Mouse (Mus musculus): ENCODE measurements around the gene Cacna2d4.
"Not testable (repeated sequence)": the region's sequence is repeated elsewhere in the genome, so short reads cannot be mapped to it uniquely, and the experiment has no call there.

Cacna2d4 gene

GRCm38 (mm10) chr6:119338121-119338912, 102.0 kb downstream of the Cacna2d4 start:
- no peak for DNase-seq (ENCODE audit: low read depth in 2 of 2, low spot score in 2 of 2)

- DNase-seq (ENCODE audit: low read depth in 2 of 2, low spot score in 2 of 2) = no peak
These were observed 105.1 kb downstream of the Cacna2d4 start for GRCm38 (mm10) chr6:119341409-119341808.

- no peak for DNase-seq (ENCODE audit: low read depth in 2 of 2, low spot score in 2 of 2)
These were observed 109.9 kb downstream of the Cacna2d4 start for GRCm38 (mm10) chr6:119346257-119346656.

DNA sequence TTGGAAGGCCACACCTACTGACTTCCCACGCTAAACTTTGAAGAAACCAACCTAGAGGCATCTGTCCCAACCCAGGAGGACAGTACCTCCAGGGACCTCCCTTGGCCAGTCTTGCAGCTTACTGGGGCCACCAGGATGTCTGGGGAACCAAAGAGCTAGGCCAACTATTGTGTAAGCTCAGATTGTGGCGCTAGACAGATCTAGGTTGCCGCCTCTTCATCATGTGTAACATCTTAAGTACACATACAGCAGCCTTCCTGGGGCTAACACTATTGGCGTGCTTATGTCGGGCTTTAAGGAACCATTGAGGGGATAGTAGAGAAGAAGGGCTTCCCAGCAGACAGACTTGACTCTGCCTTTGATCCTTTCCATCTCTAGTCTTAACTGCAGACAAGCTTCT, 111.5 kb downstream of the Cacna2d4 start:
- DNase-seq (ENCODE audit: low read depth in 2 of 2, low spot score in 2 of 2) = no peak

- peak; percentile 61 to 76 for DNase-seq (ENCODE audit: low read depth in 2 of 2, low spot score in 2 of 2)
These were observed 111.9 kb downstream of the Cacna2d4 start for GRCm38 (mm10) chr6:119348234-119348633.

DNA sequence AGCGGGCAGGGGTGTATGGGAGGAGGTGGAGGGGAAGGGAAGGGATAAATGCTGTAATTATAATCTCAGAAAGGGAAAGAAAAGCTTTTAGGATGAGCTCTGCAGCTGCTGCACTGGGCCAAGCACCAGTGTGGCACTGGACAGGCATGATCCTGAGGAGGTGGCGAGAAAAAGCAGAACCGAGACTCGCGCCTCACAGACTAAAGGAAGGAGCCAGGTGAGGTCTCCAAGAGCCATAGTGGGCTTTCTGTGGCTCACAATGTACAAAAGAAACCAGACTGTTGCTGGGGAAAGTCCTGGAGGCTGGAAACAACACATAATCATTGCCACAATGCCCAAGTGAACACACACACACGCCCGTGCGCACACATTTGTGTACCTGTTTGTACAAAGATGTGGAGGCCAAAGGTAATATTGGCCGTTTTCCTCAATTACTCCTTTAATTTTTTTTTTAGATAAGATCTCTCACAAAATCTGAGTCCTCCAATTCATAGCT, 114.4 kb downstream of the Cacna2d4 start:
- no peak for DNase-seq (ENCODE audit: low read depth in 2 of 2, low spot score in 2 of 2)

GRCm38 (mm10) chr6:119351656-119352055, 115.3 kb downstream of the Cacna2d4 start:
- DNase-seq (ENCODE audit: low read depth in 2 of 2, low spot score in 2 of 2) = no peak

GRCm38 (mm10) chr6:119352501-119352900, 116.2 kb downstream of the Cacna2d4 start:
- DNase-seq (ENCODE audit: low read depth in 2 of 2, low spot score in 2 of 2) = no peak

GRCm38 (mm10) chr6:119358020-119358571, 121.8 kb downstream of the Cacna2d4 start:
- no peak for DNase-seq (ENCODE audit: low read depth in 2 of 2, low spot score in 2 of 2)

DNA sequence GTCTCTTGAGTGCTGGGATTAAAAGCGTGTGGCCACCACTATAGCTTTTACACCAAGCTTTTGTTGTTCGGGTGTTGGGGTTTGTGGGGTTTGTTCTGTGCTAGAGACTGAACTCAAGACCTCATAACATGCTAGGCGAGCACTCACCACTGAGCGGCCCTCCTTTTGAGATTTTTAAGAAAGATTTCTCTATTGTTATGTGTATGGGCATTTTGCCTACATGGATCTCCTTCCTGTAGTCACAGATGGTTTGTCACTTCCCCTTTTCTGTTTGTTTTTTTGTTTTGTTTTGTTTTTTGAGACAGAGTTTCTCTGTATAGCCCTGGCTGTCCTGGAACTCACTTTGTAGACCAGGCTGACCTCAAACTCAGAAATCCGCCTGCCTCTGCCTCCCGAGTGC, 123.9 kb downstream of the Cacna2d4 start:
- not testable (repeated sequence) for DNase-seq (ENCODE audit: low read depth in 2 of 2, low spot score in 2 of 2)

GRCm38 (mm10) chr6:119360925-119361702, 124.8 kb downstream of the Cacna2d4 start:
- DNase-seq (ENCODE audit: low read depth in 2 of 2, low spot score in 2 of 2) = no peak

GRCm38 (mm10) chr6:119363593-119363992, 127.3 kb downstream of the Cacna2d4 start:
- no peak for DNase-seq (ENCODE audit: low read depth in 2 of 2, low spot score in 2 of 2)

GRCm38 (mm10) chr6:119366800-119367199, 130.5 kb downstream of the Cacna2d4 start:
- DNase-seq (ENCODE audit: low read depth in 2 of 2, low spot score in 2 of 2) = not testable (repeated sequence)

GRCm38 (mm10) chr6:119367382-119367781, 131.1 kb downstream of the Cacna2d4 start:
- no peak for DNase-seq (ENCODE audit: low read depth in 2 of 2, low spot score in 2 of 2)

- no peak for DNase-seq (ENCODE audit: low read depth in 2 of 2, low spot score in 2 of 2)
These were observed 135.3 kb downstream of the Cacna2d4 start for GRCm38 (mm10) chr6:119371624-119372023.

DNA sequence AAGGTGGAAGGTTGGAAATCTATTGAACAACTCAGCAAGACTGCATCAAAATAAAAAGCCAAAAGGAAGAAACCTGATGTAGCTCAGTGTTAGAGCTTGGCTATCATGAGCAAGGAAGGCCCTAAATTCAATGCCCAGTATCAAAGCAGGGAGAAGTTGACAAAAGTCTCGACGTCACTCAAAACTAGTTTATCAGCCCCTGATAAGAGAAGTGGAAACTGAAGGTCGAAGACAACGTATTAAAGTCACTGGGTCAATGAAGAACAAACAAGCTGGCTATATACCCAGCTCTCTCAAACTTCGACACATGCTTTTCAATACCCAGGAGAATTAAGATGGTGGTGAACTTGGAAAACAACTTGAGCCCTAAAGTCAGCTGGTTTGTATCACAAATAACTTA, 135.9 kb downstream of the Cacna2d4 start:
- DNase-seq (ENCODE audit: low read depth in 2 of 2, low spot score in 2 of 2) = no peak

DNA sequence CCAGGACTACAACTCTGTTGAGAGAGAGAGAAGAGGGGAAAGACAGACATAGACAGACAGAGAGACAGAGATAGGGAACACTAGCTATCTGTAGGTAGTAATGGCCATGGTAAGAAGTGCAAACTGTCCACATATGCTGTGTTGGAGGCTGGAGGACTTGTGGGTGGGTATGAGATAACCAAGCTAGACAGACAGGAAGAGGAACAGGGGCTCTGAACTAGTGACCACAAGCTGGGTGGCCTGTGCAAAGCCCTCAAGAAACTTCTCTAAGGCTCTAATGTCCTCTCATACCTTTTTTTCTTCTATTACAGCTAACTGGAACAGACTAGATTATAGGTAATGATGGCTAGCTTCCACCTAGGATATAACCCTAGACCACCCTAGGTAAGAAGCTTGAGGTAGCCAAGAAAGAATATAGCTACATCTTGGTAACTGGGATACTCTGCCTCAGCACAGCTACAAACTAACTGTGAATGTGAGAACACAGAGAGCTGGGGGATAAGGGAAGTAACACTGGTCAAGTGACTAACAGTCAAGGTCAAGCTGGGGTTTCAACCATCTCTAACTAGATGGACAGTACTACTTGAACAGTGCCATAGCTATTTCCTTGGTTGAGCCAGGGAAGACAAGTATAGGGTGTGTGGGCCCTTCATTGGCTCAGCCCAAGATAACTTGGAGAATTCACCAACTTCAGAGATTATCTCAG, 136.8 kb downstream of the Cacna2d4 start:
- no peak for DNase-seq (ENCODE audit: low read depth in 2 of 2, low spot score in 2 of 2)

- no peak for DNase-seq (ENCODE audit: low read depth in 2 of 2, low spot score in 2 of 2)
These were observed 138.7 kb downstream of the Cacna2d4 start for GRCm38 (mm10) chr6:119375035-119375434.

DNA sequence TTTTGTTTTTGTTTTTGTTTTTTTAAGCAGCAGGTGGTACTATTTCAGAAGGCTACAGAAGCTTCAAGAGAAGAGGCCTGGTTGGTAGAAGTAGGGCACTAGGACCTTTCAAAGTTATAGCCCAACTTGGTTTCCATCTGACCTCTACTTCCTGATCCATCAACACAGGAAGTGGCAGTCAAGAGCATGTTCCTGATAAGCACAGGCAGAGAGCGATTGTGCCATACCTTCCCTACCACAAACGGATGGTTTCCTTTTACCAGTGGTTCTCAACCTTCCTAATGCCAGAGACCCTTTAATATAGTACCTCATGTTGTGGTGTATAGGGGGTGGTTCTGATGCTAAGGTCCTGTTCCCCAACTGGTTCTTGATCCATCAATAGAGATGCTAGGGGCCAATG, 141.3 kb downstream of the Cacna2d4 start:
- DNase-seq (ENCODE audit: low read depth in 2 of 2, low spot score in 2 of 2) = no peak

DNA sequence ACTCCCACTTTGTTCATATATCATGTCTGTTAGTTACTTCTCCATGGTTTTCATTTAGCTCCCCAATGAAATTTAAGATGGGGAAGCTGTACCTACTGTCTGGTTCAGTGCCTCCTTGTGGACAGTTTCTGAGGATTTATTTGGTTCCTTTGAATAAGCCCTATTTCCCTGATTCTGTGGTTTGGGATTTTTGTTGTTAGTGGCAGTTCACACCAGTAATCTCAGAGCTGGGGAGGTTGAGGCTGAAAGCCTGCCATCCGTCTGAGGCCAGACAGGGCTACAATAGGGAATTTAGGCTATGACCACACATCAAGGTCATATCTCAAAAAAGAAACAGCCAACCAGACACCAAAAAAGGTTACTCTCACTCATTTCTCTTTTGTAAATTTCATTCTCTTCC, 142.3 kb downstream of the Cacna2d4 start:
- DNase-seq (ENCODE audit: low read depth in 2 of 2, low spot score in 2 of 2) = no peak

DNA sequence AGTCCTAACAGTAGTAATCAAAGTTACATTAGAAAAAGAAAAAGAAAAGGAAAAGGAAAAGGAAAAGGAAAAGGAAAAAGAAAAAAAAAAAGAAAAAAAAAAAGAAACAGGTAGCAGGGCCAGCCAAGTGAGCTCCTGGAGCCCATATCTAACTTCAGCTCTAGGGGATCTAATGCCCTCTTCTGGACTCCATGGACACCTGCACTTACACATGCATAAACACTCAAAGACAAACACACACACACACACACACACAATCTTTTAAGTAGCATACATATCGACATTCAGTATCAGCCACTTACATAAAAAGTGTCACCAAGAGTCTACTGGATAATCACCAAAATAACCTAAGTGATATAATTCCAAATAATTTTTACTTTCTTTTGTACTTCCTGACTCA, 149.3 kb downstream of the Cacna2d4 start:
- no peak for DNase-seq (ENCODE audit: low read depth in 2 of 2, low spot score in 2 of 2)

Data from CD8-positive naive resting alpha-beta T cell, adult 2 months (primary cell).